Mouse (Mus musculus): ENCODE results near the gene Gpc4.

- TF ChIP-seq CTCF (IDR thresholded peaks at IDR 0.05; ENCODE audit: extremely low read depth, insufficient read depth, low read length), result no peak
- no peak for TF ChIP-seq POLR2A (IDR thresholded peaks at IDR 0.05; ENCODE audit: extremely low read depth, insufficient read depth, low read length)
Measured at GRCm38 (mm10) chrX:52177067-52177466, 12.0 kb upstream of the Gpc4 start.
